Mouse (Mus musculus): ENCODE results near the gene Fam118a. TPM values are rescaled to one million over a fixed set of nuclear protein-coding genes. Genes with fewer than 3 reads are reported as not detected.
A peak's percentile ranks its signal among the peaks of the same experiment; 100 is the strongest.

Gene Fam118a
- polyA plus RNA-seq, 1 experiment from 2014 or later: 5.4 TPM

GRCm38 (mm10) chr15:85043761-85044160 is 15.0 kb downstream of the Fam118a start:
- no peak overlapping the region for H3K27ac ChIP-seq (ENCODE audit: low read length)
- H3K4me2 ChIP-seq (ENCODE audit: low read depth, low read length): no peak overlapping the region
- ATAC-seq (ENCODE audit: low read depth): no peak
- peaks cover 3% of the 10 kb centered on the region for H3K4me1 ChIP-seq (ENCODE audit: control insufficient read depth, low read depth, low read length)
- WGBS (ENCODE audit: insufficient replicate concordance): 60% methylated on average over 5 of the region's 5 CpGs
- H3K27me3 ChIP-seq (ENCODE audit: control insufficient read depth, insufficient read depth, low read depth, low read length): no peaks in the 10 kb centered on the region
- H3K36me3 ChIP-seq (ENCODE audit: control insufficient read depth, insufficient read depth): no peaks in the 10 kb centered on the region
- H3K4me3 ChIP-seq (ENCODE audit: low read depth, low read length): no peak overlapping the region
- H3K9me3 ChIP-seq (replicated peaks; ENCODE audit: control insufficient read depth, low read length): no peaks in the 10 kb centered on the region
- no peak overlapping the region for H3K9ac ChIP-seq (ENCODE audit: low read depth, low read length)

GRCm38 (mm10) chr15:85046230-85046950 is 17.6 kb downstream of the Fam118a start:
- WGBS (ENCODE audit: insufficient replicate concordance): 73% methylated on average over 14 of the region's 14 CpGs
- H3K4me3 ChIP-seq (ENCODE audit: low read depth, low read length): no peak overlapping the region
- ATAC-seq (ENCODE audit: low read depth): no peak
- no peak overlapping the region for H3K27ac ChIP-seq (ENCODE audit: low read length)
- no peaks in the 10 kb centered on the region for H3K9me3 ChIP-seq (replicated peaks; ENCODE audit: control insufficient read depth, low read length)
- no peak overlapping the region for H3K9ac ChIP-seq (ENCODE audit: low read depth, low read length)
- no peak overlapping the region for H3K4me2 ChIP-seq (ENCODE audit: low read depth, low read length)
- H3K4me1 ChIP-seq (ENCODE audit: control insufficient read depth, low read depth, low read length): peaks cover 3% of the 10 kb centered on the region
- H3K36me3 ChIP-seq (ENCODE audit: control insufficient read depth, insufficient read depth): no peaks in the 10 kb centered on the region
- no peaks in the 10 kb centered on the region for H3K27me3 ChIP-seq (ENCODE audit: control insufficient read depth, insufficient read depth, low read depth, low read length)

- no peak for ATAC-seq (ENCODE audit: low read depth)
- Histone ChIP-seq H3K9me3 (replicated peaks; ENCODE audit: control insufficient read depth, low read length) (no peaks in the 10 kb centered on the region), H3K4me2 (ENCODE audit: low read depth, low read length) (no peak overlapping the region), H3K36me3 (ENCODE audit: control insufficient read depth, insufficient read depth) (no peaks in the 10 kb centered on the region), H3K4me1 (ENCODE audit: control insufficient read depth, low read depth, low read length) (no peaks in the 10 kb centered on the region; the same call in 1 of the 2 replicates), H3K27ac (ENCODE audit: low read length) (no peak overlapping the region), H3K27me3 (ENCODE audit: control insufficient read depth, insufficient read depth, low read depth, low read length) (no peaks in the 10 kb centered on the region), H3K4me3 (ENCODE audit: low read depth, low read length) (no peak overlapping the region), H3K9ac (ENCODE audit: low read depth, low read length) (no peak overlapping the region)
- 69% methylated on average over 4 of the region's 4 CpGs for WGBS (ENCODE audit: insufficient replicate concordance)
Observed at GRCm38 (mm10) chr15:85047865-85048264, 19.1 kb downstream of the Fam118a start.

- Histone ChIP-seq H3K27me3 (ENCODE audit: control insufficient read depth, insufficient read depth, low read depth, low read length) (no peaks in the 10 kb centered on the region), H3K27ac (ENCODE audit: low read length) (0 out of 2 replicates have a peak overlapping the region, but pooled peaks have one; percentile 28), H3K9me3 (replicated peaks; ENCODE audit: control insufficient read depth, low read length) (no peaks in the 10 kb centered on the region), H3K36me3 (ENCODE audit: control insufficient read depth, insufficient read depth) (peaks cover 2% of the 10 kb centered on the region; the same call in 1 of the 2 replicates), H3K4me1 (ENCODE audit: control insufficient read depth, low read depth, low read length) (no peaks in the 10 kb centered on the region; the same call in 1 of the 2 replicates), H3K9ac (ENCODE audit: low read depth, low read length) (no peak overlapping the region), H3K4me3 (ENCODE audit: low read depth, low read length) (no peak overlapping the region), H3K4me2 (ENCODE audit: low read depth, low read length) (no peak overlapping the region)
- 68% methylated on average over 1 of the region's 1 CpGs for WGBS (ENCODE audit: insufficient replicate concordance)
- peak; percentile 92 for ATAC-seq (ENCODE audit: low read depth)
Observed at GRCm38 (mm10) chr15:85049758-85050157, 21.0 kb downstream of the Fam118a start.

- Histone ChIP-seq H3K36me3 (ENCODE audit: control insufficient read depth, insufficient read depth) (peaks cover 2% of the 10 kb centered on the region; the same call in 1 of the 2 replicates), H3K4me2 (ENCODE audit: low read depth, low read length) (no peak overlapping the region), H3K27me3 (ENCODE audit: control insufficient read depth, insufficient read depth, low read depth, low read length) (no peaks in the 10 kb centered on the region), H3K9me3 (replicated peaks; ENCODE audit: control insufficient read depth, low read length) (no peaks in the 10 kb centered on the region), H3K4me1 (ENCODE audit: control insufficient read depth, low read depth, low read length) (no peaks in the 10 kb centered on the region; the same call in 1 of the 2 replicates), H3K27ac (ENCODE audit: low read length) (no peak overlapping the region), H3K9ac (ENCODE audit: low read depth, low read length) (no peak overlapping the region), H3K4me3 (ENCODE audit: low read depth, low read length) (no peak overlapping the region)
- 66% methylated on average over 3 of the region's 3 CpGs for WGBS (ENCODE audit: insufficient replicate concordance)
- no peak for ATAC-seq (ENCODE audit: low read depth)
Observed at GRCm38 (mm10) chr15:85054098-85054497, 25.4 kb downstream of the Fam118a start.

GRCm38 (mm10) chr15:85055186-85055585 is 26.4 kb downstream of the Fam118a start:
- Histone ChIP-seq H3K27me3 (ENCODE audit: control insufficient read depth, insufficient read depth, low read depth, low read length) (no peaks in the 10 kb centered on the region), H3K4me3 (ENCODE audit: low read depth, low read length) (no peak overlapping the region), H3K9ac (ENCODE audit: low read depth, low read length) (no peak overlapping the region), H3K9me3 (replicated peaks; ENCODE audit: control insufficient read depth, low read length) (no peaks in the 10 kb centered on the region), H3K4me1 (ENCODE audit: control insufficient read depth, low read depth, low read length) (no peaks in the 10 kb centered on the region), H3K36me3 (ENCODE audit: control insufficient read depth, insufficient read depth) (peaks cover 2% of the 10 kb centered on the region; the same call in 1 of the 2 replicates), H3K4me2 (ENCODE audit: low read depth, low read length) (no peak overlapping the region), H3K27ac (ENCODE audit: low read length) (no peak overlapping the region)
- WGBS (ENCODE audit: insufficient replicate concordance): 69% methylated on average over 4 of the region's 4 CpGs
- no peak for ATAC-seq (ENCODE audit: low read depth)

GRCm38 (mm10) chr15:85063421-85063820 is 34.7 kb downstream of the Fam118a start:
- no peak for ATAC-seq (ENCODE audit: low read depth)
- Histone ChIP-seq H3K4me3 (ENCODE audit: low read depth, low read length) (no peak overlapping the region), H3K36me3 (ENCODE audit: control insufficient read depth, insufficient read depth) (no peaks in the 10 kb centered on the region), H3K4me1 (ENCODE audit: control insufficient read depth, low read depth, low read length) (no peaks in the 10 kb centered on the region), H3K9ac (ENCODE audit: low read depth, low read length) (no peak overlapping the region), H3K9me3 (replicated peaks; ENCODE audit: control insufficient read depth, low read length) (no peaks in the 10 kb centered on the region), H3K27me3 (ENCODE audit: control insufficient read depth, insufficient read depth, low read depth, low read length) (no peaks in the 10 kb centered on the region), H3K27ac (ENCODE audit: low read length) (no peak overlapping the region), H3K4me2 (ENCODE audit: low read depth, low read length) (no peak overlapping the region)
- 68% methylated on average over 2 of the region's 2 CpGs for WGBS (ENCODE audit: insufficient replicate concordance)

- no peak for ATAC-seq (ENCODE audit: low read depth)
- Histone ChIP-seq H3K27ac (ENCODE audit: low read length) (no peak overlapping the region), H3K4me2 (ENCODE audit: low read depth, low read length) (no peak overlapping the region), H3K36me3 (ENCODE audit: control insufficient read depth, insufficient read depth) (no peaks in the 10 kb centered on the region), H3K4me3 (ENCODE audit: low read depth, low read length) (no peak overlapping the region), H3K9ac (ENCODE audit: low read depth, low read length) (no peak overlapping the region), H3K27me3 (ENCODE audit: control insufficient read depth, insufficient read depth, low read depth, low read length) (no peaks in the 10 kb centered on the region), H3K4me1 (ENCODE audit: control insufficient read depth, low read depth, low read length) (no peaks in the 10 kb centered on the region), H3K9me3 (replicated peaks; ENCODE audit: control insufficient read depth, low read length) (no peaks in the 10 kb centered on the region)
- 14% methylated on average over 2 of the region's 2 CpGs for WGBS (ENCODE audit: insufficient replicate concordance)
Observed at GRCm38 (mm10) chr15:85070561-85070960, 41.8 kb downstream of the Fam118a start.

- Histone ChIP-seq H3K27ac (ENCODE audit: low read length) (no peak overlapping the region), H3K27me3 (ENCODE audit: control insufficient read depth, insufficient read depth, low read depth, low read length) (no peaks in the 10 kb centered on the region), H3K4me2 (ENCODE audit: low read depth, low read length) (no peak overlapping the region), H3K4me1 (ENCODE audit: control insufficient read depth, low read depth, low read length) (no peaks in the 10 kb centered on the region), H3K9ac (ENCODE audit: low read depth, low read length) (no peak overlapping the region), H3K36me3 (ENCODE audit: control insufficient read depth, insufficient read depth) (no peaks in the 10 kb centered on the region), H3K9me3 (replicated peaks; ENCODE audit: control insufficient read depth, low read length) (no peaks in the 10 kb centered on the region), H3K4me3 (ENCODE audit: low read depth, low read length) (no peak overlapping the region)
- ATAC-seq (ENCODE audit: low read depth): no peak
- WGBS (ENCODE audit: insufficient replicate concordance): 67% methylated on average over 2 of the region's 2 CpGs
Observed at GRCm38 (mm10) chr15:85072651-85073050, 43.9 kb downstream of the Fam118a start.

All from liver, embryonic 16.5 days (tissue).